Mouse (Mus musculus): ENCODE data around the gene Gnmt. TPM values are rescaled to one million over a fixed set of nuclear protein-coding genes. Genes with fewer than 3 reads are reported as not detected.

Gene Gnmt
- total RNA-seq, 2 experiments from 2014 or later, result 0.57 TPM

GRCm38 (mm10) chr17:46747234-46747633 lies 18.3 kb upstream of the Gnmt start:
- DNase-seq (ENCODE audit: low spot score in 2 of 2), result no peak
- intact Hi-C loops (cut with DNase I), result no loop called here

GRCm38 (mm10) chr17:46745506-46745905 lies 16.5 kb upstream of the Gnmt start:
- intact Hi-C loops (cut with DNase I), result no loop called here
- DNase-seq (ENCODE audit: low spot score in 2 of 2), result no peak

- intact Hi-C loops (cut with DNase I), result no loop called here
- no peak for DNase-seq (ENCODE audit: low spot score in 2 of 2)
Observed at GRCm38 (mm10) chr17:46742986-46743385, 14.0 kb upstream of the Gnmt start.

GRCm38 (mm10) chr17:46741305-46741704 lies 12.3 kb upstream of the Gnmt start:
- intact Hi-C loops (cut with DNase I), result no loop called here
- no peak for DNase-seq (ENCODE audit: low spot score in 2 of 2)

GRCm38 (mm10) chr17:46736160-46736559 lies 7.2 kb upstream of the Gnmt start:
- DNase-seq (ENCODE audit: low spot score in 2 of 2), result peak; percentile 26 to 47
- intact Hi-C loops (cut with DNase I), result no loop called here

- intact Hi-C loops (cut with DNase I), result no loop called here
- no peak for DNase-seq (ENCODE audit: low spot score in 2 of 2)
Observed at GRCm38 (mm10) chr17:46735287-46735686, 6.3 kb upstream of the Gnmt start.

GRCm38 (mm10) chr17:46734055-46734454 lies 5.1 kb upstream of the Gnmt start:
- intact Hi-C loops (cut with DNase I), result no loop called here
- DNase-seq (ENCODE audit: low spot score in 2 of 2), result no peak

- intact Hi-C loops (cut with DNase I), result no loop called here
- no peak for DNase-seq (ENCODE audit: low spot score in 2 of 2)
Observed at GRCm38 (mm10) chr17:46728496-46728895, 472 bp downstream of the Gnmt start.

- DNase-seq (ENCODE audit: low spot score in 2 of 2), result no peak
- intact Hi-C loops (cut with DNase I), result no loop called here
Observed at GRCm38 (mm10) chr17:46728021-46728420, 947 bp downstream of the Gnmt start.

- intact Hi-C loops (cut with DNase I), result no loop called here
- DNase-seq (ENCODE audit: low spot score in 2 of 2), result no peak
Observed at GRCm38 (mm10) chr17:46727271-46727670, 1.7 kb downstream of the Gnmt start.

- intact Hi-C loops (cut with DNase I), result no loop called here
- no peak for DNase-seq (ENCODE audit: low spot score in 2 of 2)
Observed at GRCm38 (mm10) chr17:46725731-46726645, 3.0 kb downstream of the Gnmt start.

GRCm38 (mm10) chr17:46725273-46725672 lies 3.7 kb downstream of the Gnmt start:
- no peak for DNase-seq (ENCODE audit: low spot score in 2 of 2)

GRCm38 (mm10) chr17:46724477-46725084 lies 4.4 kb downstream of the Gnmt start:
- intact Hi-C loops (cut with DNase I), result no loop called here
- DNase-seq (ENCODE audit: low spot score in 2 of 2), result no peak

More at GRCm38 (mm10) chr17:46725273-46725672, 3.7 kb downstream of the Gnmt start:
- intact Hi-C loops (cut with DNase I), result no loop called here

GRCm38 (mm10) chr17:46721077-46721476 lies 7.9 kb downstream of the Gnmt start:
- intact Hi-C loops (cut with DNase I), result no loop called here
- no peak for DNase-seq (ENCODE audit: low spot score in 2 of 2)

GRCm38 (mm10) chr17:46714756-46715481 lies 14.0 kb downstream of the Gnmt start:
- intact Hi-C loops (cut with DNase I), result no loop called here
- peak in 1 of 2 experiments; percentile 27 for DNase-seq (ENCODE audit: low spot score in 2 of 2)

GRCm38 (mm10) chr17:46713849-46714248 lies 15.1 kb downstream of the Gnmt start:
- intact Hi-C loops (cut with DNase I), result loop anchor here (2.0 kb wide), 1 partner anchor 59 kb away; the partner anchor contains the start of gene 2310039H08Rik
- no peak for DNase-seq (ENCODE audit: low spot score in 2 of 2)

- intact Hi-C loops (cut with DNase I), result loop anchor here (2.0 kb wide), 1 partner anchor 60 kb away; the partner anchor contains the start of gene 2310039H08Rik
- DNase-seq (ENCODE audit: low spot score in 2 of 2), result no peak
Observed at GRCm38 (mm10) chr17:46712442-46712841, 16.5 kb downstream of the Gnmt start.

- intact Hi-C loops (cut with DNase I), result loop anchor here (2.0 kb wide), 1 partner anchor 61 kb away; the partner anchor contains the start of gene 2310039H08Rik
- peak; percentile 26 to 28 for DNase-seq (ENCODE audit: low spot score in 2 of 2)
Observed at GRCm38 (mm10) chr17:46711612-46712271, 17.2 kb downstream of the Gnmt start.

GRCm38 (mm10) chr17:46710959-46711597 lies 17.9 kb downstream of the Gnmt start, which contains the start of gene Pex6:
Gene Pex6 (plus strand): TSS chr17:46711463.
- intact Hi-C loops (cut with DNase I), result no loop called here
- DNase-seq (ENCODE audit: low spot score in 2 of 2), result peak; percentile 91 to 93

Measured in left cerebral cortex, postnatal 14 days (tissue).